Mouse (Mus musculus): ENCODE measurements around the gene Cdr2l.

DNA sequence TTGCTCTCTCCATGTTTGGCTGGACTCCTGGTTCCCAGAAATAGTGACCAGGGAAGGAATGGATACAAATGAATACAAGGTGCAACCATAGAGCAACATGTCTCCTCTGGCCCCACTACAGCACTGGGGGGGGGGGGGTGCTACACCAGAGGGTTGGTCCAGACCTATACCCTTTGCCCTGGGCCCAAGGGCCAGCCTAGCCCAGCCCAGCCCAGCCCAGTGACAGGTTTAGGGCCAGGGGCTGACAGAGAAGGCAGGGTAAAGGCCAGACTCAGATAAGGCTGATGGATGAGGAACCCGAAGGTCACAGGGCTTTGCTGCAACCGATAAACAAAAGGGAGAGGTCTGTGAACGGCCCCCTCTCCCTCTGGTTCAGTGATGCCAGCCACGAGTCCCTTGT is 31.7 kb upstream of the Cdr2l start:
- TF ChIP-seq TAL1 (IDR thresholded peaks at IDR 0.05; ENCODE audit: low read length) (no peak), GATA1 (IDR thresholded peaks at IDR 0.05; ENCODE audit: low read length) (no peak)
